Mouse (Mus musculus) heart, embryonic 11.5 days (tissue): ENCODE results near the gene Zfyve9. TPM values are rescaled to one million over a fixed set of nuclear protein-coding genes. Genes with fewer than 3 reads are reported as not detected.

ENCODE experiments used
- ATAC-seq: fragments of 200-750 bp; cut with Nextera tagmentation; replicated peaks from 2 replicates; pipeline ENCODE4 v1.8.0; 2017; ENCODE audit warnings: moderate library complexity; ENCODE audit not compliant: insufficient number of reproducible peaks, low FRiP score, low TSS enrichment
- H3K27ac ChIP-seq: fragments of 300-500 bp; sonication (generic); 2 replicates; pipeline ENCODE4 v1.5.1; 2014; ENCODE audit warnings: mild to moderate bottlenecking, low read depth, low read length
- H3K27me3 ChIP-seq: fragments of 300-500 bp; sonication (generic); 2 replicates; pipeline ENCODE4 v1.6.1; 2014; ENCODE audit warnings: mild to moderate bottlenecking, low read length, mixed read lengths; ENCODE audit not compliant: control insufficient read depth, insufficient read depth
- H3K36me3 ChIP-seq: fragments of 300-500 bp; sonication (generic); 2 replicates; pipeline ENCODE4 v1.6.1; 2014; ENCODE audit warnings: mild to moderate bottlenecking, low read length, moderate library complexity, mixed read lengths; ENCODE audit not compliant: control insufficient read depth, insufficient read depth
- H3K4me1 ChIP-seq: fragments of 300-500 bp; sonication (generic); 2 replicates; pipeline ENCODE4 v1.6.1; 2014; ENCODE audit warnings: low read length; ENCODE audit not compliant: control insufficient read depth, insufficient read depth
- H3K4me2 ChIP-seq: fragments of 300-500 bp; sonication (generic); 2 replicates; pipeline ENCODE4 v1.6.1; 2014; ENCODE audit warnings: mild to moderate bottlenecking, moderate library complexity
- H3K4me3 ChIP-seq: fragments of 300-500 bp; sonication (generic); 2 replicates; pipeline ENCODE4 v1.5.1; 2014; ENCODE audit warnings: low read depth, low read length
- H3K9ac ChIP-seq: fragments of 300-500 bp; sonication (generic); 2 replicates; pipeline ENCODE4 v1.6.1; 2014; ENCODE audit warnings: mild to moderate bottlenecking, low read depth, low read length, moderate library complexity
- H3K9me3 ChIP-seq: fragments of 300-500 bp; sonication (generic); replicated peaks from 2 replicates; pipeline ENCODE4 v1.6.1; 2016; ENCODE audit warnings: low read length; ENCODE audit not compliant: control insufficient read depth
- WGBS: fragments of 180-500 bp; shearing (Covaris S2); extraction: QIAGEN DNeasy Blood & Tissue Kit; methylation state at CpG from one replicate; pipeline ENCODE4 v1.1.7; 2014; ENCODE audit not compliant: insufficient replicate concordance; 5-methylcytosine and 5-hydroxymethylcytosine counted together
- polyA plus RNA-seq: library from polyadenylated mRNA; unstranded; fragments of >200 nt; fragmentation: Nextera tagmentation; extraction: Ambion mirVana; gene quantifications from 2 replicates; pipeline ENCODE4 v1.2.1, GENCODE M21; 2014

Gene Zfyve9
- polyA plus RNA-seq, 1 experiment from 2014 or later, result 4.4 TPM

DNA sequence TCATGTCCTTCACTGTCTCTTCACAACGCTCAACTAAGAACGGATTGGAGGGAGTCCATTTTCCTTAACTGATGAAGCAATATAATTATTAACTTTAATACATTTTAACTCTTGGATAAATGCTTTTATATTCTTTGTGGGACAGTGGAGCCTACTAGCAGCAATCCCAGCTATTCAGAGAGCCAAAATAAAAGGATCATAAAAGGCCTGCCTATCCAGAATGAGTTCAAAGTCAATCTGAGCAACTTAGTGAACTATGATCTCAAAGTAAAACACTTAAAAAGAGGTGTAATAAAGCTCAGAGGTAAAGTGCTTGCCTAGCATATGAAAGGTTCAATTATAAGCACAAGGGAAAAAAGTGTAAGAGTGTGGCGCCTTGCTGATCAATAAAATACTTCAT is 21.0 kb downstream of the Zfyve9 start:
- H3K4me3 ChIP-seq, result no peak overlapping the region
- 91% methylated on average over 3 of the region's 3 CpGs for WGBS
- no peaks in the 10 kb centered on the region for H3K36me3 ChIP-seq
- H3K9ac ChIP-seq, result no peak overlapping the region
- H3K4me1 ChIP-seq, result no peaks in the 10 kb centered on the region
- no peak overlapping the region for H3K4me2 ChIP-seq
- ATAC-seq, result no peak
- no peaks in the 10 kb centered on the region for H3K9me3 ChIP-seq
- H3K27me3 ChIP-seq, result no peaks in the 10 kb centered on the region
- no peak overlapping the region for H3K27ac ChIP-seq

DNA sequence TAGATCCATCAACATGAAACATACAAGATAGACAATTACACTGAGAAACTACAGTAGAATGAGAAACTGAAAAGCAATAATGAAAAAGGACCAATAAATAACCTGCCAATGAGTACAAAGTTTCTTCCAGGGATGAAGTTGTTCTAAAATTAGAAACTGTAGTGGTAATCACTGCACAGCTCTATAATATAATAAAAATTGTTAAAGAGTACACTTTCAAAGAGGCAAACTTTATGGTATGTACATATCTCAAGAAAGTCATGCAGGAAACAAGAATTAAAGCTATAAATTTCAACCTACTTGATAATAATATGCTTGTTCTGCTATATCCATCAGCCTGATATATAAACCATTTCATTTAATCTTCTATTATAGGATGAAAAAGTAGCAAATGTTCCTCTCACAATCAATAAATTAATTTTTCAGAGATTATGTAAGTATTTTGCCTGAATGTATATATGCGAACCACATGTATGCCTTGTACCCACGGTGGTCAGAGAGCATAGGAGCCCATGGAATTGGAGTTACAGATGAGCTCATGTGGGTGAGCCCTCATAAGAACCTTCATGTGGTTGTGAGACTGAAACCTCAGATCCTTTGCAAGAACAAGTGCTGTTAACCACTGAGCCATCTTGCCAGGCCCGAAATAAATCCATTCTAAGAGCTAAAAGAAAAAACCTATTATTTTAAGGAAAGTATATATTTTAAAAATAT is 34.3 kb downstream of the Zfyve9 start:
- Histone ChIP-seq H3K27me3 (no peaks in the 10 kb centered on the region), H3K9me3 (no peaks in the 10 kb centered on the region), H3K9ac (no peak overlapping the region), H3K4me2 (no peak overlapping the region), H3K36me3 (no peaks in the 10 kb centered on the region), H3K4me1 (no peaks in the 10 kb centered on the region), H3K4me3 (no peak overlapping the region), H3K27ac (no peak overlapping the region)
- 81% methylated on average over 3 of the region's 3 CpGs for WGBS
- no peak for ATAC-seq

DNA sequence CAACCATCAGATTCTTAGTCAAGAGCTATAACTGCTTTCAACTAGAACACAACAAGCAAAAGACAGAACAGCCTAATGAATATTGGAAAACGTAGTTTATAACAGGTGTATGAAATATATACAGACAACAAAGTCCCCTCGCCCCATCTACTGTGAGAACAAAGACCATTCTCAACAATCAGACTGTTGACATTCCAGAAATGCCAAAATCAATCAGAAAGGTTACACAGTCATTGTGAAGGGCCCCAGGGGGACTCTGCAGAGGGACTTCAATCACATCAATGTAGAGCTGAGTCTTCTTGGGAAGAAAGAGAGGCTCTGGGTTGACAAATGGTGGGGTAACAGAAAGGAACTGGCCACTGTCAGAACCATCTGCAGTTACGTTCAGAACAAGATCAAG is 49.0 kb downstream of the Zfyve9 start:
- H3K9me3 ChIP-seq, result no peaks in the 10 kb centered on the region
- no peaks in the 10 kb centered on the region for H3K27me3 ChIP-seq
- no peak for ATAC-seq
- no peak overlapping the region for H3K4me2 ChIP-seq
- H3K36me3 ChIP-seq, result no peaks in the 10 kb centered on the region
- no peak overlapping the region for H3K27ac ChIP-seq
- no peaks in the 10 kb centered on the region for H3K4me1 ChIP-seq
- 54% methylated on average over 3 of the region's 3 CpGs for WGBS
- no peak overlapping the region for H3K9ac ChIP-seq
- no peak overlapping the region for H3K4me3 ChIP-seq

DNA sequence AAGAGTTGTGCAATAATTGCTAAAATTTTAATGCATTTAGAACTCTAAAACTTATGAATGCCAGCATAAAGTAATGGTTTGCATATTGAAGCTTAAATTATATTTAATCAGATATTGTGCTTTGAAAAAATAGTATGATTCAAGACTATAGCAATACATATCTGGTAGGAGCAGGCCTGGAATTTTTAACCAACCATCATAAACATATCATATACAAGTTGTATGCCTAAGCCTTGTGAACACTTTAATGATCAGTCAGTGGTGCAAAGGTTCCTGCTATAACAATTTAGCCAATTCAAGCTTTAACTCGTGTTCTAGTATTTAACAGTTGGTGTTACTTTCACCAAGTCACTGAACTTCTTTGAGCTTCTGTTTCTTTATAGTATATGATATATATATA is 50.1 kb downstream of the Zfyve9 start:
- H3K36me3 ChIP-seq, result 0 out of 2 replicates have a peak, but pooled peaks cover 1% of the 10 kb centered on the region

DNA sequence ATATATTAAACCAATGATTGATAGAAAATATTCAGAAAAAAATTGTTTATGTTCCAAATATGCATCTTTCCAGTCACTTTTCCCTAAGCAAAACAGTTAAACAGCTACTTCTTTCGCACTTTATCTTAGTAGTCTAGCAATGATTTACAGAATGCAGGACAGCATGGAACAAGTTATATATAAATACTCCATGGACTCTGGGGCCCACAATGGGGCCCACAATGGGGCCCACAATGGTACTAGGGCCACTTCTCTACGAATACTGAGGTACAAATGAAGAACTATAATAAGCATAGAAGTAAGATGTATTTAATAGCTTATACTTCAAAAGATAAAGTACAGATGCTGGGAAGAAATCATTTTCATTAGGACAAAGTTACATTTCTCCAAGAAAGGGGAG is 56.5 kb downstream of the Zfyve9 start:
- Histone ChIP-seq H3K4me2 (no peak overlapping the region), H3K4me1 (no peaks in the 10 kb centered on the region), H3K4me3 (no peak overlapping the region), H3K27me3 (no peaks in the 10 kb centered on the region), H3K27ac (no peak overlapping the region), H3K9me3 (no peaks in the 10 kb centered on the region), H3K9ac (no peak overlapping the region), H3K36me3 (0 out of 2 replicates have a peak, but pooled peaks cover 2% of the 10 kb centered on the region)
- no peak for ATAC-seq
- 87% methylated on average over 2 of the region's 2 CpGs for WGBS

More for the DNA sequence above, 50.1 kb downstream of the Zfyve9 start:
- Histone ChIP-seq H3K9me3 (no peaks in the 10 kb centered on the region), H3K4me3 (no peak overlapping the region), H3K9ac (no peak overlapping the region), H3K4me2 (no peak overlapping the region), H3K27ac (no peak overlapping the region), H3K27me3 (no peaks in the 10 kb centered on the region), H3K4me1 (no peaks in the 10 kb centered on the region)
- 72% methylated on average over 1 of the region's 1 CpGs for WGBS
- ATAC-seq, result no peak

DNA sequence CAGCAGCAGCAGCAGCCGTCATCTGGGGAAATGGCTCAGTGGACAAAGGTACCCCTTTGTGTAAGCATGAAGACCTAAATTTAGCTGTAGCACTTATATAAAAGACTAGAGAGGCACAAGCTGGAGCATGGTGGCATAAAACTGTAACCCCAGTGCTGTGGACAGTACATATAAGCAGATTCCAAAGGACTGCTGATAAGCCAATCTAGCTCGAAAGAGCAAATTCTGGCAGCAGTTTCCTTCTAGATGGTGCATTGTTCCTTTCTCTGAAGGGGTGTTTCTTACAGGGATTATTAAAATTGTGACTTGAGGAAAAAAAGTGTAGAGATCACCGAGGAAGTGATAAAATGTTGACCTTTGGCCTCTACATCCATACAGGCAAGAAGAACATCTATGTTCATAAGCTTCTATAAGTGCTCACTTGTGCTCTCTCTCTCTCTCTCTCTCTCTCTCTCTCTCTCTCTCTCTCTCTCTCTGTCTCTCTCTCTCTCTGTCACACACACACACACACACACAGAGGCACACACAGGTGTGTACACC is 59.3 kb downstream of the Zfyve9 start:
- no peak overlapping the region for H3K27ac ChIP-seq
- 80% methylated on average over 3 of the region's 3 CpGs for WGBS

DNA sequence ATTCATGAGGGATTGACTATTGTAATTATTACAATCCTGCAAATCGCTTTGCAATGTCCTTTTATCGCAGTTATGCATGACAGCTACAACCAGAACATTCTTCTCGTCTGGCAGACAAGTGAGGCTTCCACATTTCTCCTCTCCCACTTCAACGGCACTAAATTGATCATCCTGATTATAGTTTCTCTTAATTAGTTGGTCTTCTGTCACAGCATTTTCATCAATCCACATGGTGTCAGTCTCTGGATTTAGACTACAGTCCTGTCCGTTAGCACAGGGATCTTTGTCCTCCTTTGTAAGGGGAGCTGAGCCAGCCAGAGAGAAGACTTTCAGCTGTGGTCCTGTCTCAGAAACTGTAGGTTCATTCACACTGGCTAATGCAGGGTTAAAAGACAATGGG is 61.2 kb downstream of the Zfyve9 start, which contains the start of gene 3110021N24Rik:
TSS of gene 3110021N24Rik (plus strand) at position 301 of the 400 bp plus-strand sequence.
- H3K9ac ChIP-seq, result no peak within 1 kb of the TSS
- H3K27me3 ChIP-seq, result no peaks in the 10 kb centered on the region
- 81% methylated on average over 5 of the region's 5 CpGs for WGBS
- no peaks in the 10 kb centered on the region for H3K9me3 ChIP-seq
- no peak within 1 kb of the TSS for H3K4me2 ChIP-seq
- no peak within 1 kb of the TSS for H3K27ac ChIP-seq
- 0 out of 2 replicates have a peak, but pooled peaks cover 2% of the 10 kb centered on the region for H3K36me3 ChIP-seq
- no peaks in the 10 kb centered on the region for H3K4me1 ChIP-seq
- ATAC-seq, result no peak
- H3K4me3 ChIP-seq, result no peak within 1 kb of the TSS

More for the DNA sequence above, 59.3 kb downstream of the Zfyve9 start:
- no peaks in the 10 kb centered on the region for H3K27me3 ChIP-seq
- ATAC-seq, result no peak
- 0 out of 2 replicates have a peak, but pooled peaks cover 2% of the 10 kb centered on the region for H3K36me3 ChIP-seq
- H3K4me1 ChIP-seq, result no peaks in the 10 kb centered on the region
- no peaks in the 10 kb centered on the region for H3K9me3 ChIP-seq
- H3K4me3 ChIP-seq, result no peak overlapping the region
- H3K9ac ChIP-seq, result no peak overlapping the region
- H3K4me2 ChIP-seq, result no peak overlapping the region

DNA sequence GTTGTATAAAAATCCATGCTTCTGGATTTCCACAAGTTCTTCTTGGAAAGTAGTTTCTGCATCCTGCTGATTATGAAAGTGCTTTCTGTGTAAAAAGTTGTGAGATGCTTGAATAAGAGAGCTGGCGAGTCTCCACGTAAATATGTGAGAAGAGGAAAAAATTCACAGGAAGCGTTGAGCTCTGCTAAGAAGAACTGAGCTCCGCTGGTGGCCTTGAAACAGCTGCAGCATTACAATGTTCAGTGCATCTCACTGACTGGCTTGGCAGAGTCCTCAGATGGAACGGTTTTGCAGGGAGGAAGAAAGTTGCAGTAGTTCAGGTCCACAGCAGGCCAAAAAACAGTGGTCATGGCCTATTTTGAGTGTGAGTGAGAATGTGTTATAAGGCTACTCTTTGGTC is 72.4 kb downstream of the Zfyve9 start:
- WGBS, result 88% methylated on average over 5 of the region's 5 CpGs

DNA sequence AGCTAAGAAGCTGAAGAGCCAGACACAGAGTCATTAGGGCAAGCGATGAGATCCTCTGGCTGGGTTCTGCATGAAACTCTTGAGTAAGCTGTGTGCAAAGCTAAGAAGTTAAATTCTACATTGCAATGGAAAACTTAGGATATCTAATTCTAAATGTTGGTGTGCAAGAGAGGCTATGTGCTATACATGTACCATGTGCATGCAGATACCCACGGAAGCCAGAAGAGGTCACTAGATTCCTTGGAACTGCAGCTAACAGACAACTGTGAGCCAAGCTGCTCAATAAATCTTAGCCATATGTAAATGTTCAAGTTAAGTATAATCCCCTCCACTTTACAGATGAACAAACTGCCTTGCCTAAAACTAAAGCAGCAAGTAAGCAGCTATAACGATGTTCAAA is 83.7 kb downstream of the Zfyve9 start:
- Histone ChIP-seq H3K9me3 (no peaks in the 10 kb centered on the region), H3K4me3 (no peak overlapping the region), H3K4me1 (no peaks in the 10 kb centered on the region), H3K9ac (no peak overlapping the region), H3K4me2 (no peak overlapping the region), H3K36me3 (no peaks in the 10 kb centered on the region), H3K27me3 (no peaks in the 10 kb centered on the region), H3K27ac (no peak overlapping the region)
- WGBS, result 51% methylated on average over 3 of the region's 3 CpGs
- no peak for ATAC-seq

More for the DNA sequence above, 72.4 kb downstream of the Zfyve9 start:
- Histone ChIP-seq H3K4me3 (no peak overlapping the region), H3K27me3 (no peaks in the 10 kb centered on the region), H3K4me1 (no peaks in the 10 kb centered on the region), H3K36me3 (no peaks in the 10 kb centered on the region), H3K9me3 (no peaks in the 10 kb centered on the region), H3K4me2 (no peak overlapping the region), H3K27ac (no peak overlapping the region), H3K9ac (no peak overlapping the region)
- ATAC-seq, result no peak
